Mouse (Mus musculus) forebrain, embryonic 13.5 days (tissue): Measurements from ENCODE around the gene Acpp. TPM values are rescaled to one million over a fixed set of nuclear protein-coding genes. Genes with fewer than 3 reads are reported as not detected.
A peak's percentile ranks its signal among the peaks of the same experiment; 100 is the strongest.

Experiments used
- ATAC-seq: fragments of 200-750 bp; cut with Nextera tagmentation; 2 replicates; pipeline ENCODE4 v1.8.0; 2017
- H3K27ac ChIP-seq: fragments of 300-500 bp; sonication (generic); 2 replicates; pipeline ENCODE4 v1.5.1; 2015; ENCODE audit warnings: inconsistent platforms, mild to moderate bottlenecking, moderate library complexity
- H3K27me3 ChIP-seq: fragments of 300-500 bp; sonication (generic); 2 replicates; pipeline ENCODE4 v1.6.1; 2015; ENCODE audit warnings: mild to moderate bottlenecking, inconsistent platforms
- H3K36me3 ChIP-seq: fragments of 300-500 bp; sonication (generic); 2 replicates; pipeline ENCODE4 v1.6.1; 2015; ENCODE audit warnings: mild to moderate bottlenecking, inconsistent platforms; ENCODE audit not compliant: poor library complexity, severe bottlenecking
- H3K4me1 ChIP-seq: fragments of 300-500 bp; sonication (generic); 2 replicates; pipeline ENCODE4 v1.6.1; 2015; ENCODE audit warnings: inconsistent platforms
- H3K4me2 ChIP-seq: fragments of 300-500 bp; sonication (generic); 2 replicates; pipeline ENCODE4 v1.6.1; 2015; ENCODE audit warnings: inconsistent platforms, mild to moderate bottlenecking, moderate library complexity
- H3K4me3 ChIP-seq: fragments of 300-500 bp; sonication (generic); 2 replicates; pipeline ENCODE4 v1.5.1; 2015; ENCODE audit warnings: mild to moderate bottlenecking, inconsistent platforms
- H3K9ac ChIP-seq: fragments of 300-500 bp; sonication (generic); 2 replicates; pipeline ENCODE4 v1.6.1; 2015; ENCODE audit warnings: mild to moderate bottlenecking, inconsistent platforms
- H3K9me3 ChIP-seq: fragments of 300-500 bp; sonication (generic); replicated peaks from 2 replicates; pipeline ENCODE4 v1.6.1; 2016; ENCODE audit warnings: inconsistent platforms
- WGBS: fragments of 180-500 bp; shearing (Covaris S2); methylation state at CpG from one replicate; pipeline ENCODE4 v1.1.7; 2015; 5-methylcytosine and 5-hydroxymethylcytosine counted together
- polyA plus RNA-seq: library from polyadenylated mRNA; unstranded; fragments of >200 nt; fragmentation: Nextera tagmentation; extraction: Ambion mirVana; gene quantifications from 2 replicates; pipeline ENCODE4 v1.2.1, GENCODE M21; 2015

Acpp gene
- polyA plus RNA-seq, 1 experiment from 2014 or later: 0.14 TPM

DNA sequence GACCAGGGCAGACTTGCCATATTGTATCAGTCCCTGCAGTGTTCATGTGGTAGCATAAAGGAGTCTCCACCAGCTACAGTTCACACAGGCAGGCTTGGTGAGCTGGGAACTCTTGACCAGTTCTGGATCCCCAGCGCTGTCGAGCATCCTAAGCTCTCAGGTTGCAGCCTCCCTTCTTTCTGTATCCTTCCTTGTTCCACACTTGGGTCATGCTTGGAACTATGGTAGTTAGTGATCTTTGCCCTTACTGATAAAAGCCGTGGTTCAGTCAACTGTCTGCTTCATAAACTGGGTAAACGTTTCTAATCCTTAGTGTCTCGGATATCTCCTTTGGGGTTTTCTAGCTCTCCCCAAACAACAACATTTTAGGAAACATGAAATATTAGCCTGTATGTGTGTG, 1.9 kb upstream of the Acpp start:
- H3K4me1 ChIP-seq: peaks cover 10% of the 10 kb centered on the region
- no peaks in the 10 kb centered on the region for H3K36me3 ChIP-seq
- no peak overlapping the region for H3K4me3 ChIP-seq
- no peaks in the 10 kb centered on the region for H3K9me3 ChIP-seq
- no peak overlapping the region for H3K27ac ChIP-seq
- no peak overlapping the region for H3K4me2 ChIP-seq
- WGBS: 90% methylated on average over 5 of the region's 5 CpGs
- ATAC-seq: no peak
- H3K27me3 ChIP-seq: no peaks in the 10 kb centered on the region
- H3K9ac ChIP-seq: no peak overlapping the region

DNA sequence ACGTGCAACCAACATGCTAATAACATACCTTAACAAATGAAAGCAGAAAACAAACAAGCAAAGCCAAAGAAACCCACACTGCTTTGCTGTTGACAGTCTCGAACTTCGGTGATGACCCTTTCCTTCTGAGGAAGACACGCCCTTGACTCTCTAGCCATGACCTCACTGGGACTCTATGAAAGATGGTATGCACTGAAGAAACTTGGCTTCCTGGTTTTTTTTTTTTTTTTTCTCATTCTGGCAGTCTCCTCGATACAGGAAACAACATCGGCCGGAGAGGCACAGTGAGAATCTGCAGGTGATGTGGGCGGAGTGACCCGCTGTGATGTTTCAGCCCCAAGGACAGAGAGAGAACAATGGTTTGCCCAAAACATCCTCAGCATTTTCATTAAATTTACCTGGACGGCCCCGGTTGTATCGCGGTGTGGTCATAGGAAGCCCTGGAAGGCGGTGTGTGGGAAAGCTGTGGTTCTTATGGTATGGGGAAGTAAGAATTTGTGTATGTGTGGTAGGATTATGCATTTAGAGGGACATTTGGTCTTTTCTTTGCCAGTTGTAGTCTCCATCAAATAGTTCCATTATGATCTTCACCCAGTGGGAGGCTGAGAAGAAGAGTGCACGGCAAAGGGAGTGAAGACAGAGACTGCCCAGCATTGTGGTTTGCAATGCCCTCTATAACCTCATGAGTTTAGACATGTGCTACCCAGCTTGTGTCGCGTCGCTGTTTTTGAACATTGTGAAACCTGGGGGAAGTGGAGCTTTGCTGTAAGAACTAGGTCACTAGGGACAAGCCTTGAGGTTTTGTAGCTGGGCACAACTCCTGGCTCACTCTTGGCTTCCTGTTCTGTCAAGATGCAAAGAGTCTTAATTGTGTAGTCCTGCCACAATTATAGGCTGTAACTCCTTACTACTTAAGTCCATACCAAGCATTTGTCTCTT, 1.2 kb upstream of the Acpp start:
- WGBS: 88% methylated on average over 18 of the region's 18 CpGs
- Histone ChIP-seq H3K9ac (no peak overlapping the region), H3K4me2 (no peak overlapping the region), H3K4me3 (no peak overlapping the region), H3K27ac (no peak overlapping the region), H3K27me3 (no peaks in the 10 kb centered on the region), H3K4me1 (peaks cover 10% of the 10 kb centered on the region), H3K9me3 (no peaks in the 10 kb centered on the region), H3K36me3 (no peaks in the 10 kb centered on the region)
- no peak for ATAC-seq

DNA sequence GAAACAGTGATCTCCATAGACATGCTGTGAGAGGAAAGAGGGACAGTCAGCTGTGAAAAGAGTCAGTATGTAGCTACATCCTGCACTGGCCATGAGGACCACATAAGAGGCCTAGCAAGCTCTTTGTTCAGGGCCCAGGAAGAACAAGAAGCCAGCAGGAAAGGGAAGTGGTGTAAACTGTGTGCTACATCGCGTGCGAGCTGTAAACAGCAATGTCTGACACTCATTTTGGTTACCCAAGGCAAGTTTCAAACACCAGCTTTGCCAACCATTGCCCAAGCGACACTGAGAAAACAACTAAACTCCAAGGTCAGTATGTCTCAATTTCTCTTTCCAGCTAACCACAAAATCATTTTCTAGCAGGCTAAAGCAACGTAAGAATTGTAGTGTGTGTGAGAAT, 6.2 kb downstream of the Acpp start:
- H3K27ac ChIP-seq: no peak overlapping the region
- no peaks in the 10 kb centered on the region for H3K9me3 ChIP-seq
- no peak overlapping the region for H3K9ac ChIP-seq
- H3K27me3 ChIP-seq: no peaks in the 10 kb centered on the region
- no peaks in the 10 kb centered on the region for H3K4me1 ChIP-seq
- no peak overlapping the region for H3K4me3 ChIP-seq
- 89% methylated on average over 5 of the region's 5 CpGs for WGBS
- no peak overlapping the region for H3K4me2 ChIP-seq
- H3K36me3 ChIP-seq: no peaks in the 10 kb centered on the region
- ATAC-seq: no peak

DNA sequence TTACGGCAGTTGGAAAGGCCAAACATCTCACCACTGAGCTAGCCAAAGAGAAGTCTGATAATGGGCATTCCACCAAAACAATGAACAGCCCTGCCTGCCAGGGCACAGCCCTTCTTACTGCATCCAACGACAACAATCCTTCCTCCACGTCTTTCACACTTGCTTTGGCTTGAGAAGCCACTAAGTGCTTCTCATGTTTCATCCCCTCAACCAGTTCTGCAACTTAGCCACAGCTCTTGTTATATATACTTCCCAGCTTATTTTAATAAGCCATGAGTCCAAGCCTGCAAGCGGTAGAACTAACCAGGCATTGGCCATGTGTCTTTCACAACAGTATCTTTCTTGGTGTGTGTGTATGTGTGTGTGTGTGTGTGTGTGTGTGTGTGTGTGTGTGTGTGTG, 8.9 kb downstream of the Acpp start:
- no peaks in the 10 kb centered on the region for H3K9me3 ChIP-seq
- no peak for ATAC-seq
- no peak overlapping the region for H3K9ac ChIP-seq
- H3K27ac ChIP-seq: no peak overlapping the region
- no peaks in the 10 kb centered on the region for H3K27me3 ChIP-seq
- 65% methylated on average over 4 of the region's 4 CpGs for WGBS
- no peaks in the 10 kb centered on the region for H3K36me3 ChIP-seq
- no peak overlapping the region for H3K4me3 ChIP-seq
- no peak overlapping the region for H3K4me2 ChIP-seq
- no peaks in the 10 kb centered on the region for H3K4me1 ChIP-seq

DNA sequence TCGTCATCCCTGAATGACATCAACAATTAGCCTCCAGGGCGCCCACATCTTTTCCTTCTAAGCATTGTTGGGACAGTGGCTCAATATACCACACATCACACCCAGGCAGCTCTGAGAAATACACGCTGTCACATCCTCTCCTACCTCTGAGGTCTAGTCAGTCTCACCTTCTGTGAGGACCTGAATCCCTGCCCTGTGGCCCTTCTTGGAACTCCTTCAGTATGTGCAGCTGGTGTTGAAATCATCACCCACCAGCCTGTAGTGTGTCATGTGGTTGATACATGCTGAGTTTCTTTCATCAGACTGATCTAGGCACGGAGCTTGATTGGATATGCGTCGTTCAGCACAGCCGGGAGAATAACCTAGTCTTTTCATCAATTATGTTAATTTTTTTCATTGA, 16.0 kb downstream of the Acpp start:
- Histone ChIP-seq H3K4me3 (no peak overlapping the region), H3K9me3 (no peaks in the 10 kb centered on the region), H3K9ac (no peak overlapping the region), H3K4me1 (no peaks in the 10 kb centered on the region), H3K36me3 (no peaks in the 10 kb centered on the region), H3K4me2 (no peak overlapping the region), H3K27ac (no peak overlapping the region), H3K27me3 (no peaks in the 10 kb centered on the region)
- no peak for ATAC-seq
- 68% methylated on average over 7 of the region's 7 CpGs for WGBS

DNA sequence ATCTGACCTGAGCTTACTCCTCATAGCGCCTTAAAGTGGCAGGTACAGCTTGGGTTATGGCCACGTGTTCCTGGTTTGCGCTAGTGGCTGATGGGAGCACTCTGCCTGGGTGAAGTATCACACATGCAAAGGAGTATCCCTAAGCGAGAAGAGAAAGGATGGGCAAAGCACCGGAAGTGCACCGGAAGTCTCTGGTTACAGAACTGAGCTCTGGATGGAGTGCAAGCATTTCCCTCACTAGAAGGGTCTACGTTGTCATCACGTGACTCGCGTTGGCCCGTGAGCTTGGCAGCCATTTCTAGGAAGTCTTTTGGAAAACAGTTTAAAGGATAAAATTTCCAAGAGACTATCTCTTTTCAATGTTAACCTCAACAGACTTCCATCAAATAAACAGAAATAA, 21.2 kb downstream of the Acpp start:
- Histone ChIP-seq H3K27me3 (no peaks in the 10 kb centered on the region), H3K9me3 (no peaks in the 10 kb centered on the region), H3K9ac (no peak overlapping the region), H3K4me3 (no peak overlapping the region), H3K27ac (no peak overlapping the region), H3K36me3 (no peaks in the 10 kb centered on the region), H3K4me2 (no peak overlapping the region), H3K4me1 (no peaks in the 10 kb centered on the region)
- 93% methylated on average over 11 of the region's 11 CpGs for WGBS
- ATAC-seq: no peak

DNA sequence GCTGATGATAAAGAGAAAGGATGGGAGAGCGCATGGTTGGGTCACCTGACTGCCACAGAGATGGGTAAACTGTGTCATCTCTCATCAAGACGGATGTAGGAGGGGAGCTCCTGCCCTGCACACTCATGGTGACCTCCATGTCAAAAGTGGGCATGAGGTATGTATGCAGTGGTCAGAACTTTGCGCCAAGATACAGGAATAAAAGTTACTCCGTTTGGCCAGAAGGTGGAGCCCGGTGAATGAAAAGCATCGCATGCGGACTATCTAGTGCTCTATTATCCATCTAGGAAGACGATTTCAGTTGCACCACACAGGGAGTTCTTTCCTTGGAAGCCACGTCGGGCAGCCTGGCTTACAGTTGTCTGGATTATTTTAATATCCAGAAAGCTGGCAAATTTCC, 22.0 kb downstream of the Acpp start:
- 10% methylated on average over 10 of the region's 10 CpGs for WGBS
- H3K36me3 ChIP-seq: no peaks in the 10 kb centered on the region
- H3K27me3 ChIP-seq: no peaks in the 10 kb centered on the region
- H3K9ac ChIP-seq: no peak overlapping the region
- no peak overlapping the region; the same call in 1 of the 2 replicates for H3K4me2 ChIP-seq
- no peak overlapping the region for H3K27ac ChIP-seq
- peak; percentile 43; the same call in 1 of the 2 replicates for ATAC-seq
- no peak overlapping the region for H3K4me3 ChIP-seq
- no peaks in the 10 kb centered on the region for H3K4me1 ChIP-seq
- H3K9me3 ChIP-seq: no peaks in the 10 kb centered on the region

DNA sequence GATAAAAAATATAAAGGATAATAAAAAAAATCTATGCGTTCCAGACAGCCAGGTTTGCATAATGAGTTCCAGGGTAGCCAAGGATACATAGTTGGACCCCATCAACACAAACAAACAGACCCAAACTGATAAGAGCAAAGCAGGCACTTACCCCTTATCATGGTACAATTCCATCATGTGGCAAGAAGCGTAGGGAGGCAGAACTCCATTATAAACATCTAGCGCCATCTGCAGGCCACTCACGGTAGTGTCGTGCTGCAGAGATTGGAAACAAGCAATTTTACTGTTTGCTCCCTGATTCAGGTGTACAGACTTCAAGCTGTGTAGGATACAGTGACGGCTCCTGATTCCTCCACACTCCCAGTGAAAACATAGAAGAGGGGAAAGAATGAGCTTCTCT, 30.8 kb downstream of the Acpp start:
- Histone ChIP-seq H3K27me3 (no peaks in the 10 kb centered on the region), H3K36me3 (no peaks in the 10 kb centered on the region), H3K4me3 (no peak overlapping the region), H3K9me3 (no peaks in the 10 kb centered on the region), H3K27ac (no peak overlapping the region), H3K4me1 (no peaks in the 10 kb centered on the region), H3K9ac (no peak overlapping the region), H3K4me2 (no peak overlapping the region)
- WGBS: 13% methylated on average over 6 of the region's 6 CpGs
- no peak for ATAC-seq

DNA sequence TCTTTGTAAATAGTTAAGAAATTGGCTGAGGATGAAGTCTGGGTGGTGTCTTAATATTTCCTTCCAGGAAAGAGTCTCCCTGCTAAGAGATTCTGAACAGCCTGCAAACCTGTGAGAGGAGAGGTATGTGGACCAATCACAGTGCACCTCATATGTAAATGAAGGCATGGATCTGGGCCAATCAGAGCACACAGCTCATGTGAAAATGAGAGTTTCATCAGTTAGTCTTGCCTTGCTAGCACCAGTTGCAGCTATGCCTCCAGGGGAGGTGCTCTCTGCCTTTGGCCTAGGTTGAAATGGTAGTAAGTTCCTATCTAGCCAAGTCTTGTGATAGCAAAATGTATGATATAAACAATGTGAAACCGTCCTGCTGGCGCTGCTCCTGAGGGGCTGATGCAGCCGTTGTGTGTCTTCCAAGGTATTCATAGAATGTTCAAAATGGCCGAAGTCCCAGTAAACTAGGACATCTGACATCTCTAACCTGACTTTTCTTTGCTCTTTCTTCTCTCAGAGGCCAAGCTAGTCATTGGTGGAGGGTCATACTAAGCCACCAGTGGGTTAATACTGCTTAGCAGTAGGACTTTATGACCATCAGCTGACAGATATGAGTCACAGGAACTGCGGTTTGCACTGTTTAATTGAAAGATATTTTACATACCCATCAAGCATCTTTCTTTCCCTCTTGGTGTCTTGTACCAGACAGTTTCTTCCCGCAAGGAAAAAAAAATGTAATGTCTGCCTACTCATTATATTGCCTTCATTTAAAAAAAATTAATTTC, 32.0 kb downstream of the Acpp start:
- H3K27me3 ChIP-seq: no peaks in the 10 kb centered on the region
- 92% methylated on average over 6 of the region's 6 CpGs for WGBS
- no peak for ATAC-seq

DNA sequence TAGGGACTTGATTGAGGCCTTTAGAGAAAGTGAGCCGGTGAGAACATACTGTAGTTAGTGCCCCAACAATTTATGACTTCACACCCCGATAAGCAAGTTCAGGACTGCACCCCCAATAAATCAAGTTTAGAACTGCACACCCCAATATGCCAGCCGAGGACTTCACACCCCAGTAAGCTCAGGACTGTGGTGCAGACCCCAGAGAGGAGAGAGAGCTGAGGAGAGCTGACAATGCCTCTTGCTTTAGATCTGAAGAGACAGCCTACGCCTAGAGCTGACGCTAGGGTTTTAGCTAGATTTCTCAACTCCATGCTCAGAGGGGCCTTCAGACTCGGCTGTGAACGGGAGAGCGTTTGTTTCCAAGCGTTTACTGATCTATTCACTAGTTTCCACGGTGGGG, 32.7 kb downstream of the Acpp start:
- WGBS: 79% methylated on average over 10 of the region's 10 CpGs
- H3K9ac ChIP-seq: no peak overlapping the region
- no peak overlapping the region for H3K4me2 ChIP-seq
- no peaks in the 10 kb centered on the region for H3K9me3 ChIP-seq
- no peaks in the 10 kb centered on the region for H3K36me3 ChIP-seq
- H3K4me3 ChIP-seq: no peak overlapping the region
- H3K4me1 ChIP-seq: no peaks in the 10 kb centered on the region
- ATAC-seq: no peak
- H3K27me3 ChIP-seq: no peaks in the 10 kb centered on the region
- no peak overlapping the region for H3K27ac ChIP-seq

More for the DNA sequence above, 32.0 kb downstream of the Acpp start:
- Histone ChIP-seq H3K4me2 (no peak overlapping the region), H3K9ac (no peak overlapping the region), H3K4me1 (no peaks in the 10 kb centered on the region), H3K9me3 (no peaks in the 10 kb centered on the region), H3K36me3 (no peaks in the 10 kb centered on the region), H3K27ac (no peak overlapping the region), H3K4me3 (no peak overlapping the region)

DNA sequence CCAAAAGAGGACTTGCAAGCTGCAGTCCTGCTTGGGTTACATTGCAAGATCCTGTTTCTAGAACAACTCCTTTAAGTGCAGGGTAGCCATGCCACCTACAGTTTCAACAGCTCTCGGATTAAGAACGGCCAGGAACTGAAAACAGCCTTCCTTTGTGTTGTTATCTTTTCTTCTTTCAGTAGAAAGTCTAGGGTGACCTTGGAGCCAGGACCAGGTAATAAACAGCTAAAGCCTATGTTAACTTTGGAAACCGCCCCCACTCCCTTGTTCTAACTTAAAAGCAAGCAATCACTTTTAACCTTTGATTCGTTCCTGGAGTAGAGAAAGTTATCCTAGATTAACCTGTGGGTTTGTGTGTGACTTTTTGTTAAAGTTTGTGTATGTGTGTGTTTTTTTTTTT, 33.2 kb downstream of the Acpp start:
- ATAC-seq: no peak
- no peak overlapping the region for H3K4me2 ChIP-seq
- no peak overlapping the region for H3K27ac ChIP-seq
- no peaks in the 10 kb centered on the region for H3K9me3 ChIP-seq
- no peaks in the 10 kb centered on the region for H3K36me3 ChIP-seq
- H3K4me3 ChIP-seq: no peak overlapping the region
- no peaks in the 10 kb centered on the region for H3K4me1 ChIP-seq
- H3K9ac ChIP-seq: no peak overlapping the region
- 75% methylated on average over 4 of the region's 4 CpGs for WGBS
- H3K27me3 ChIP-seq: no peaks in the 10 kb centered on the region

DNA sequence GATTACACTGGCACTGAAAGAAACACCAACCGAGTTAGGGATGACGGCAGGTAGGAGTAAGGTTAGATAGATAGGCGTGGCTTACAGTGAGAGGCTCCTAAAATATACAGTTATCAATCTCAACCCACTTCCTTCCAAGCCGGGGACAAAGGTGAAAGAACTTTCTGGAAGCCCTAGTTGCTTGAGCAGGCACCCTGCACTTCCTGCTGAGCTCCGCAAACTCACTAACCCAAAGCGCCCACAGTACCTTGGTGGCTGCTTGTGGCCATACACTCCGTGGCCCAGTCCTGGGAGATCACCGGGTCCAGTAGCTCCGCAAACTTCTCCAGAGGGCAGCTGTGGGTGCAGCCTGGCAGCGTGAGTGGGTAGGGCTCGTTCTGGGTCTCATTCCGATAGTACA, 37.0 kb downstream of the Acpp start:
- Histone ChIP-seq H3K36me3 (no peaks in the 10 kb centered on the region), H3K9me3 (no peaks in the 10 kb centered on the region), H3K4me1 (no peaks in the 10 kb centered on the region), H3K9ac (no peak overlapping the region), H3K27ac (no peak overlapping the region), H3K4me3 (no peak overlapping the region), H3K27me3 (no peaks in the 10 kb centered on the region), H3K4me2 (no peak overlapping the region)
- WGBS: 86% methylated on average over 12 of the region's 12 CpGs
- ATAC-seq: no peak
